Mouse (Mus musculus): Measurements from ENCODE around the gene Fcgbp. TPM values are rescaled to one million over a fixed set of nuclear protein-coding genes. Genes with fewer than 3 reads are reported as not detected.
"Not testable (repeated sequence)": the region's sequence is repeated elsewhere in the genome, so short reads cannot be mapped to it uniquely, and the experiment has no call there.

Gene Fcgbp
- polyA plus RNA-seq, 1 experiment from 2014 or later, result not detected

DNA sequence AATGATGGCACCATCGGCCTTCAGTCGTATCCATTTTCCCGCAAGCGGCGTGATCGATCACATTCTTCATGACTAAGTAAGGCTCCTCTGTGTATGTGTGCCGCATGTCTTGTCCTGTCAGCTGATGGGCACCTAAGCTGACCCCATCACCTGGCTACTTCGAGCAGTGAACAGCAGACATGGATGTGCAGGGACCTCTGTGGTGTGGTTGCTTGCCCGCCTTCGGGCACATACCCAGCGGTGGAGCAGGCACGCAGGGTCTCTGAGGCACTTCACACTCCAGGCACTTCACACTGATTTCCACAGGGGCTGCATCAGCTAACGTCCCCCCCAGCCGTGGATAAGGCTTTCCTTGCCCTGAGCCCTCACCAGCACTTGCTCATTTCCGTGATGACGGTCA is 28.1 kb downstream of the Fcgbp start:
- DNase-seq (no peak), ATAC-seq (no peak)
- Histone ChIP-seq H3K9me3 (ENCODE audit: low read length) (0 out of 2 replicates have a peak, but pooled peaks cover 3% of the 10 kb centered on the region), H3K27ac (ENCODE audit: low read depth) (no peak overlapping the region), H3K36me3 (replicated peaks; ENCODE audit: insufficient read depth, low read length) (no peaks in the 10 kb centered on the region), H3K4me3 (ENCODE audit: low read depth, low read length) (no peak overlapping the region), H3K9ac (replicated peaks) (no peak overlapping the region), H3K4me1 (ENCODE audit: insufficient read depth) (no peaks in the 10 kb centered on the region), H3K27me3 (ENCODE audit: insufficient read depth, low read length) (no peaks in the 10 kb centered on the region), H3K4me2 (ENCODE audit: low read depth, low read length) (no peak overlapping the region)
- WGBS (ENCODE audit: insufficient replicate concordance), result 91% methylated on average over 16 of the region's 16 CpGs
- TF ChIP-seq CTCF (IDR thresholded peaks at IDR 0.05; ENCODE audit: low read depth) (no peak), EP300 (IDR thresholded peaks at IDR 0.05; ENCODE audit: low read depth) (no peak)

DNA sequence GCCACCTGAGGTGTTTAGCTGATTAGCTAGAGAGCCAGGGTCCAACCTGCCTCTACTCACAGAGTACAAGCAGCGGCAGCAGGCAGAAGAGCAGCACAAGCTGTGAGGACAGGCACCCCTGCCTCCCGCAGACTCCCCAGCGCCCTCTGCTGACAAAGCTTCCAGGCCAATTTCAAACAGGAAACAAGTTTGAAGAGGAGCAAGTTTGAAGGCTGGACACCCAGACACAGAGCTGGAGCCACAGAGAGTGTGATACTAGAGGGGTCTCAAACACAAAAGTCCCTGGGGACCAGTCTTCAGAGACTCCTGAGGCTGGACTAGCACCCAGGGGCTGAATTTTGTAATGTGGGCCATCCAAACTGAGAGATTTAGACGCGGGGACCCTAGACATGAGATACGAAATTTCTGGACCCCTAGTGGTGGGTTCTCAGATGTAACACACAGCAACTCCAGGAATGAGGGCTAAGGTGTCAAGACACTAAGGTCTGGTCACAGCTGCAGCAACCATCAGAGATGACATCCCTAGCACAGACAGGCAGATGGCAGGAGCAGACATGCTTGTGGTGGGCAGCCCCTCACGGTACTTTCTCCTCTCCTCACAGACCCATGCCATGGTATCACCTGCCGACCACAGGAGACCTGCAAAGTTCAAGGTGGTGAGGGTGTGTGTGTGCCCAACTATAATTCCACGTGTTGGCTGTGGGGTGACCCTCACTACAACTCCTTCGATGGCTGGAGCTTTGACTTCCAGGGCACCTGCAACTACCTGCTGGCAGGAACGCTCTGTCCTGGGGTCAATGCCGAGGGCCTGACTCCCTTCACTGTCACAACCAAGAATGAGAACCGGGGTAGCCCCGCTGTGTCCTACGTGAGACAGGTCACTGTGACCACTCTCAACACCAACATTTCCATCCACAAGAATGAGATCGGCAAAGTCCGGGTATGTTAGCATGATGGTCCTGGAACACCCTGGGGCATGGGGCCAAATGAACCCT is 29.9 kb downstream of the Fcgbp start:
- Histone ChIP-seq H3K4me1 (ENCODE audit: insufficient read depth) (no peaks in the 10 kb centered on the region), H3K9me3 (ENCODE audit: low read length) (0 out of 2 replicates have a peak, but pooled peaks cover 3% of the 10 kb centered on the region), H3K27ac (ENCODE audit: low read depth) (no peak overlapping the region), H3K27me3 (ENCODE audit: insufficient read depth, low read length) (no peaks in the 10 kb centered on the region), H3K4me2 (ENCODE audit: low read depth, low read length) (no peak overlapping the region), H3K36me3 (replicated peaks; ENCODE audit: insufficient read depth, low read length) (no peaks in the 10 kb centered on the region), H3K4me3 (ENCODE audit: low read depth, low read length) (no peak overlapping the region), H3K9ac (replicated peaks) (no peak overlapping the region)
- 62% methylated on average over 17 of the region's 17 CpGs for WGBS (ENCODE audit: insufficient replicate concordance)
- ATAC-seq (no peak), DNase-seq (peak; percentile 54)
- TF ChIP-seq CTCF (IDR thresholded peaks at IDR 0.05; ENCODE audit: low read depth), result peak; percentile 55
- no peak for TF ChIP-seq EP300 (IDR thresholded peaks at IDR 0.05; ENCODE audit: low read depth)

DNA sequence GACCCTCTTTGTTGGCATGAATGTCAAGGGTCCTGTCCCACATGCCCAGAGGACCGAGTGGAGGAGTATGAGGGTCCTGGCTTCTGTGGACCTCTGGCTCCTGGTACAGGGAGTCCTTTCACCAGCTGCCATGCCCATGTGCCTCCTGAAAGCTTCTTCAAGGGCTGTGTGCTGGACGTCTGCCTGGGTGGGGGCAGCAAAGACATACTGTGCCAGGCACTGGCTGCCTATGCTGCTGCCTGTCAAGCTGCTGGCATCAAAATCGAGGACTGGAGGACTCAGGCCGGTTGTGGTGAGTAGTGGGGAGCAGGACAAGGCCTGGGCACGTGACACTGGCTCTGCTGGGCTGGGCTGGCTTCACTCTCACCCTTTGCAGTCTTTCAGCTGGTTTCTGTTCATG is 31.9 kb downstream of the Fcgbp start:
- H3K36me3 ChIP-seq (replicated peaks; ENCODE audit: insufficient read depth, low read length); H3K9ac ChIP-seq (replicated peaks); H3K9me3 ChIP-seq (ENCODE audit: low read length); H3K4me1 ChIP-seq (ENCODE audit: insufficient read depth); H3K4me2 ChIP-seq (ENCODE audit: low read depth, low read length); H3K27ac ChIP-seq (ENCODE audit: low read depth); H3K27me3 ChIP-seq (ENCODE audit: insufficient read depth, low read length); DNase-seq; ATAC-seq; H3K4me3 ChIP-seq (ENCODE audit: low read depth, low read length): not testable (repeated sequence)
- WGBS (ENCODE audit: insufficient replicate concordance), result 42% methylated on average over 5 of the region's 5 CpGs

DNA sequence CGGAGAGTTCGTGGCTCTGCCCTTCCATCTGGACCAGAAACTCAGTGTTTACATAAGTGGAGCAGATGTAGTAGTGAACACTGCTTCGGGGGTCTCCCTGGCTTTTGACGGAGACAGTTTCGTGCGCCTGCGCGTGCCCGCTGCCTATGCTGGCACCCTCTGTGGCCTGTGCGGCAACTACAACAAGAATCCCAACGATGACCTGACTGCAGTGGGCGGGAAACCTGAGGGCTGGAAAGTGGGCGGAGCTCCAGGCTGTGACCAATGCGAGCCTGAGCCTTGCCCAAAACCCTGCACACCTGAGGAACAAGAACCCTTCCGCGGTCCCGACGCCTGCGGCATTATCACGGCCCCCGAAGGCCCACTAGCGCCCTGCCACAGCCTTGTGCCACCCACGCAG is 33.6 kb downstream of the Fcgbp start:
- H3K4me3 ChIP-seq (ENCODE audit: low read depth, low read length), result no peak overlapping the region
- no peak overlapping the region for H3K27ac ChIP-seq (ENCODE audit: low read depth)
- 7% methylated on average over 23 of the region's 23 CpGs for WGBS (ENCODE audit: insufficient replicate concordance)
- no peaks in the 10 kb centered on the region for H3K27me3 ChIP-seq (ENCODE audit: insufficient read depth, low read length)
- H3K9me3 ChIP-seq (ENCODE audit: low read length), result no peaks in the 10 kb centered on the region
- ATAC-seq (peak; percentile 67), DNase-seq (peak; percentile 29)
- H3K4me1 ChIP-seq (ENCODE audit: insufficient read depth), result no peaks in the 10 kb centered on the region
- no peaks in the 10 kb centered on the region for H3K36me3 ChIP-seq (replicated peaks; ENCODE audit: insufficient read depth, low read length)
- no peak overlapping the region for H3K4me2 ChIP-seq (ENCODE audit: low read depth, low read length)
- no peak for TF ChIP-seq EP300 (IDR thresholded peaks at IDR 0.05; ENCODE audit: low read depth)
- TF ChIP-seq CTCF (IDR thresholded peaks at IDR 0.05; ENCODE audit: low read depth), result peak; percentile 9; the same call in 1 of the 2 replicates
- no peak overlapping the region for H3K9ac ChIP-seq (replicated peaks)

DNA sequence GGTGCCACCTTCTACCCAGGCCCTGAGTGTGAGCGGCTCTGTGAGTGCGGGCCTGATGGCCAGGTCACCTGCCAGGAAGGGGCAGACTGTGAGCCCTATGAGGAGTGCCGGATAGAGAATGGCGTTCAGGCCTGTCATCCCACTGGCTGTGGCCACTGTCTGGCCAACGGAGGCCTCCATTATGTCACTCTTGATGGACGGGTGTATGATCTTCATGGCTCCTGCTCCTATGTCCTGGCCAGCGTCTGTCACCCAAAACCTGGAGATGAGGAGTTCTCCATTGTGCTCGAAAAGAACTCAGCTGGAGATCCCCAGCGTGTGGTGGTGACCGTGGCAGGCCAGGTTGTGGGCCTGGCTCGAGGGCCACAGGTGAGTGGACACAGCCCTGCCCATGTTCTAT is 35.2 kb downstream of the Fcgbp start:
- Histone ChIP-seq H3K36me3 (replicated peaks; ENCODE audit: insufficient read depth, low read length) (no peaks in the 10 kb centered on the region), H3K9ac (replicated peaks) (no peak overlapping the region), H3K27ac (ENCODE audit: low read depth) (no peak overlapping the region), H3K4me3 (ENCODE audit: low read depth, low read length) (no peak overlapping the region), H3K4me1 (ENCODE audit: insufficient read depth) (no peaks in the 10 kb centered on the region), H3K9me3 (ENCODE audit: low read length) (no peaks in the 10 kb centered on the region), H3K27me3 (ENCODE audit: insufficient read depth, low read length) (no peaks in the 10 kb centered on the region), H3K4me2 (ENCODE audit: low read depth, low read length) (no peak overlapping the region)
- whole genome bisulfite sequencing (ENCODE audit: insufficient replicate concordance), result 83% methylated on average over 11 of the region's 11 CpGs
- ATAC-seq (no peak), DNase-seq (no peak)
- no peak for TF ChIP-seq CTCF (IDR thresholded peaks at IDR 0.05; ENCODE audit: low read depth)
- no peak for TF ChIP-seq EP300 (IDR thresholded peaks at IDR 0.05; ENCODE audit: low read depth)

DNA sequence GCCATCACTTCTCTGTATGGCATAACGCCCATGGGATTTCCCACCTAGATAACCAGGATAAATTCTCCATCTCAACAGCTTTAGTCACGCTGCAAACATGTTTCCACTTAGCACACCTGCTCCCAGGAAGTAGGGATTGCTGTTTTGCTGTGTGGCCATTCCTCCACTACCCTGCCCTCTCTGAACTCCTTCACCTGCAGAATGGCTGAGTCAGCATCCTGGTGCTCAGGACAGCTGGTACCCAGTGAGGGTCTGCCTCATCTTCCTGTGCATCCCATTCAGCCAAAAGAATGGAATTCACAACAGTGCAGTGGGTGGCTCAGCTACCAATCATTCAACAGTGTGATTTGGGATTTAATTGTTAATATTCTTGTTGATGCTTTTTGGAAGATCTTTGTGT is 43.6 kb downstream of the Fcgbp start:
- Histone ChIP-seq H3K4me2 (ENCODE audit: low read depth, low read length) (no peak overlapping the region), H3K27me3 (ENCODE audit: insufficient read depth, low read length) (no peaks in the 10 kb centered on the region), H3K36me3 (replicated peaks; ENCODE audit: insufficient read depth, low read length) (no peaks in the 10 kb centered on the region), H3K9me3 (ENCODE audit: low read length) (no peaks in the 10 kb centered on the region), H3K4me1 (ENCODE audit: insufficient read depth) (no peaks in the 10 kb centered on the region), H3K27ac (ENCODE audit: low read depth) (no peak overlapping the region), H3K4me3 (ENCODE audit: low read depth, low read length) (no peak overlapping the region), H3K9ac (replicated peaks) (no peak overlapping the region)
- 64% methylated on average over 2 of the region's 2 CpGs for WGBS (ENCODE audit: insufficient replicate concordance)
- TF ChIP-seq CTCF (IDR thresholded peaks at IDR 0.05; ENCODE audit: low read depth), result no peak
- TF ChIP-seq EP300 (IDR thresholded peaks at IDR 0.05; ENCODE audit: low read depth), result no peak
- ATAC-seq (no peak), DNase-seq (no peak)

Measured in liver, postnatal 0 days (tissue).